Mouse (Mus musculus) forebrain, embryonic 15.5 days (tissue): ENCODE results near the gene Xrcc1. TPM values are rescaled to one million over a fixed set of nuclear protein-coding genes. Genes with fewer than 3 reads are reported as not detected.
"Not testable (repeated sequence)": the region's sequence is repeated elsewhere in the genome, so short reads cannot be mapped to it uniquely, and the experiment has no call there.

ENCODE experiments used
- ATAC-seq: fragments of 200-750 bp; cut with Nextera tagmentation; replicated peaks from 2 replicates; pipeline ENCODE4 v1.8.0; 2017; ENCODE audit warnings: mild to moderate bottlenecking, moderate TSS enrichment, moderate library complexity
- H3K27ac ChIP-seq: fragments of 300-500 bp; sonication (generic); replicated peaks from 2 replicates; pipeline ENCODE4 v1.5.1; 2015; ENCODE audit warnings: mild to moderate bottlenecking, inconsistent platforms
- H3K27me3 ChIP-seq: fragments of 300-500 bp; sonication (generic); 2 replicates; pipeline ENCODE4 v1.6.1; 2015; ENCODE audit warnings: inconsistent platforms
- H3K36me3 ChIP-seq: fragments of 300-500 bp; sonication (generic); 2 replicates; pipeline ENCODE4 v1.6.1; 2015; ENCODE audit warnings: mild to moderate bottlenecking, inconsistent platforms
- H3K4me1 ChIP-seq: fragments of 300-500 bp; sonication (generic); 2 replicates; pipeline ENCODE4 v1.6.1; 2015; ENCODE audit warnings: inconsistent platforms
- H3K4me2 ChIP-seq: fragments of 300-500 bp; sonication (generic); replicated peaks from 2 replicates; pipeline ENCODE4 v1.6.1; 2015; ENCODE audit warnings: mild to moderate bottlenecking, inconsistent platforms
- H3K4me3 ChIP-seq: fragments of 300-500 bp; sonication (generic); 2 replicates; pipeline ENCODE4 v1.5.1; 2015; ENCODE audit warnings: mild to moderate bottlenecking, inconsistent platforms
- H3K9ac ChIP-seq: fragments of 300-500 bp; sonication (generic); replicated peaks from 2 replicates; pipeline ENCODE4 v1.6.1; 2015; ENCODE audit warnings: mild to moderate bottlenecking, inconsistent platforms
- H3K9me3 ChIP-seq: fragments of 300-500 bp; sonication (generic); 2 replicates; pipeline ENCODE4 v1.6.1; 2016; ENCODE audit warnings: inconsistent platforms
- WGBS: fragments of 180-500 bp; shearing (Covaris S2); methylation state at CpG from one replicate; pipeline ENCODE4 v1.1.7; 2015; ENCODE audit warnings: mixed read lengths; 5-methylcytosine and 5-hydroxymethylcytosine counted together
- polyA plus RNA-seq: library from polyadenylated mRNA; unstranded; fragments of >200 nt; fragmentation: Nextera tagmentation; extraction: Ambion mirVana; gene quantifications from 2 replicates; pipeline ENCODE4 v1.2.1, GENCODE M21; 2015

The Xrcc1 gene
- polyA plus RNA-seq, 1 experiment from 2014 or later, result 69.8 TPM

GRCm38 (mm10) chr7:24512355-24512754 is 33.7 kb upstream of the Xrcc1 start, which contains the start of gene AC161166.1:
Gene AC161166.1 (minus strand): TSS chr7:24512455.
- H3K27ac ChIP-seq, result no peak within 1 kb of the TSS
- no peak within 1 kb of the TSS for H3K4me3 ChIP-seq
- no peak within 1 kb of the TSS for H3K9ac ChIP-seq
- 88% methylated on average over 7 of the region's 7 CpGs for WGBS
- peaks cover 23% of the 10 kb centered on the region for H3K36me3 ChIP-seq
- H3K4me2 ChIP-seq, result no peak within 1 kb of the TSS
- H3K4me1 ChIP-seq, result peaks cover 35% of the 10 kb centered on the region
- no peaks in the 10 kb centered on the region for H3K9me3 ChIP-seq
- ATAC-seq, result no peak
- H3K27me3 ChIP-seq, result no peaks in the 10 kb centered on the region

- not testable (repeated sequence) for H3K4me3 ChIP-seq, H3K27me3 ChIP-seq, H3K27ac ChIP-seq, ATAC-seq, H3K4me2 ChIP-seq, H3K9me3 ChIP-seq, H3K9ac ChIP-seq
- Histone ChIP-seq H3K4me1 (peaks cover 14% of the 10 kb centered on the region; the same call in 1 of the 2 replicates), H3K36me3 (peaks cover 23% of the 10 kb centered on the region; the same call in 1 of the 2 replicates)
- WGBS, result 64% methylated on average over 8 of the region's 8 CpGs
Measured at GRCm38 (mm10) chr7:24516319-24516718, 29.8 kb upstream of the Xrcc1 start.

- Histone ChIP-seq H3K4me3 (no peak overlapping the region), H3K9ac (no peak overlapping the region), H3K27me3 (no peaks in the 10 kb centered on the region), H3K27ac (peak overlapping the region; percentile 24; the same call in 1 of the 2 replicates), H3K9me3 (no peaks in the 10 kb centered on the region), H3K36me3 (peaks cover 22% of the 10 kb centered on the region; the same call in 1 of the 2 replicates), H3K4me2 (no peak overlapping the region), H3K4me1 (peaks cover 14% of the 10 kb centered on the region; the same call in 1 of the 2 replicates)
- peak; percentile 6; the same call in 1 of the 2 replicates for ATAC-seq
- WGBS, result 31% methylated on average over 5 of the region's 5 CpGs
Measured at GRCm38 (mm10) chr7:24517077-24517476, 29.0 kb upstream of the Xrcc1 start.

- peak; percentile 32; the same call in 1 of the 2 replicates for ATAC-seq
- H3K9ac ChIP-seq, result peak overlapping the region; percentile 13; the same call in 1 of the 2 replicates
- no peaks in the 10 kb centered on the region for H3K9me3 ChIP-seq
- WGBS, result 36% methylated on average over 6 of the region's 6 CpGs
- peaks cover 14% of the 10 kb centered on the region; the same call in 1 of the 2 replicates for H3K4me1 ChIP-seq
- peak overlapping the region; percentile 78 for H3K27ac ChIP-seq
- no peak overlapping the region for H3K4me3 ChIP-seq
- H3K36me3 ChIP-seq, result peaks cover 20% of the 10 kb centered on the region; the same call in 1 of the 2 replicates
- H3K27me3 ChIP-seq, result no peaks in the 10 kb centered on the region
- no peak overlapping the region for H3K4me2 ChIP-seq
Measured at GRCm38 (mm10) chr7:24517654-24518053, 28.4 kb upstream of the Xrcc1 start.

GRCm38 (mm10) chr7:24519130-24519529 is 27.0 kb upstream of the Xrcc1 start:
- no peak overlapping the region for H3K27ac ChIP-seq
- H3K4me3 ChIP-seq, result no peak overlapping the region
- peaks cover 14% of the 10 kb centered on the region; the same call in 1 of the 2 replicates for H3K4me1 ChIP-seq
- H3K9me3 ChIP-seq, result no peaks in the 10 kb centered on the region
- H3K9ac ChIP-seq, result no peak overlapping the region
- H3K4me2 ChIP-seq, result no peak overlapping the region
- no peaks in the 10 kb centered on the region for H3K27me3 ChIP-seq
- WGBS, result 24% methylated on average over 3 of the region's 3 CpGs
- H3K36me3 ChIP-seq, result peaks cover 20% of the 10 kb centered on the region; the same call in 1 of the 2 replicates
- no peak for ATAC-seq

GRCm38 (mm10) chr7:24520054-24520453 is 26.0 kb upstream of the Xrcc1 start:
- H3K27me3 ChIP-seq, H3K4me2 ChIP-seq, H3K27ac ChIP-seq, H3K9ac ChIP-seq, ATAC-seq, H3K9me3 ChIP-seq, H3K4me3 ChIP-seq: not testable (repeated sequence)
- 83% methylated on average over 10 of the region's 10 CpGs for WGBS
- peaks cover 16% of the 10 kb centered on the region; the same call in 1 of the 2 replicates for H3K36me3 ChIP-seq
- peaks cover 13% of the 10 kb centered on the region; the same call in 1 of the 2 replicates for H3K4me1 ChIP-seq

- Histone ChIP-seq H3K36me3 (peaks cover 7% of the 10 kb centered on the region; the same call in 1 of the 2 replicates), H3K27me3 (no peaks in the 10 kb centered on the region), H3K4me3 (no peak overlapping the region), H3K4me2 (no peak overlapping the region), H3K9me3 (no peaks in the 10 kb centered on the region), H3K4me1 (peaks cover 13% of the 10 kb centered on the region; the same call in 1 of the 2 replicates), H3K9ac (no peak overlapping the region), H3K27ac (no peak overlapping the region)
- no peak for ATAC-seq
- WGBS, result 73% methylated on average over 5 of the region's 5 CpGs
Measured at GRCm38 (mm10) chr7:24522805-24523204, 23.3 kb upstream of the Xrcc1 start.

GRCm38 (mm10) chr7:24523723-24524122 is 22.4 kb upstream of the Xrcc1 start:
- 85% methylated on average over 6 of the region's 6 CpGs for WGBS
- H3K4me2 ChIP-seq, result no peak overlapping the region
- H3K27ac ChIP-seq, result no peak overlapping the region
- ATAC-seq, result no peak
- peaks cover 9% of the 10 kb centered on the region; the same call in 1 of the 2 replicates for H3K4me1 ChIP-seq
- no peak overlapping the region for H3K4me3 ChIP-seq
- H3K9ac ChIP-seq, result no peak overlapping the region
- H3K27me3 ChIP-seq, result no peaks in the 10 kb centered on the region
- H3K9me3 ChIP-seq, result no peaks in the 10 kb centered on the region
- H3K36me3 ChIP-seq, result peaks cover 4% of the 10 kb centered on the region; the same call in 1 of the 2 replicates

- WGBS, result 79% methylated on average over 6 of the region's 6 CpGs
Measured at GRCm38 (mm10) chr7:24524978-24525377, 21.1 kb upstream of the Xrcc1 start.

GRCm38 (mm10) chr7:24525686-24526420 is 20.2 kb upstream of the Xrcc1 start:
- Histone ChIP-seq H3K36me3 (no peaks in the 10 kb centered on the region), H3K4me3 (no peak overlapping the region), H3K27me3 (no peaks in the 10 kb centered on the region), H3K27ac (peak overlapping the region; percentile 62), H3K4me1 (peaks cover 18% of the 10 kb centered on the region), H3K9ac (no peak overlapping the region), H3K4me2 (no peak overlapping the region), H3K9me3 (no peaks in the 10 kb centered on the region)
- ATAC-seq, result no peak
- 82% methylated on average over 12 of the region's 12 CpGs for WGBS

More at GRCm38 (mm10) chr7:24524978-24525377, 21.1 kb upstream of the Xrcc1 start:
- 0 out of 2 replicates have a peak, but pooled peaks cover 3% of the 10 kb centered on the region for H3K36me3 ChIP-seq
- H3K27me3 ChIP-seq, result no peaks in the 10 kb centered on the region
- H3K4me1 ChIP-seq, result peaks cover 18% of the 10 kb centered on the region
- no peaks in the 10 kb centered on the region for H3K9me3 ChIP-seq
- no peak for ATAC-seq
- H3K4me2 ChIP-seq, result no peak overlapping the region
- H3K9ac ChIP-seq, result no peak overlapping the region
- no peak overlapping the region for H3K4me3 ChIP-seq
- no peak overlapping the region for H3K27ac ChIP-seq

- Histone ChIP-seq H3K9ac (no peak overlapping the region), H3K4me1 (peaks cover 39% of the 10 kb centered on the region), H3K27ac (no peak overlapping the region), H3K4me3 (no peak overlapping the region), H3K9me3 (no peaks in the 10 kb centered on the region), H3K27me3 (no peaks in the 10 kb centered on the region), H3K4me2 (no peak overlapping the region), H3K36me3 (peaks cover 8% of the 10 kb centered on the region)
- ATAC-seq, result no peak
- 94% methylated on average over 11 of the region's 11 CpGs for WGBS
Measured at GRCm38 (mm10) chr7:24528861-24529260, 17.2 kb upstream of the Xrcc1 start.

GRCm38 (mm10) chr7:24529580-24529979 is 16.5 kb upstream of the Xrcc1 start:
- peaks cover 47% of the 10 kb centered on the region for H3K4me1 ChIP-seq
- H3K4me3 ChIP-seq, result peak overlapping the region; percentile 57
- H3K9ac ChIP-seq, result peak overlapping the region; percentile 70
- peaks cover 15% of the 10 kb centered on the region for H3K36me3 ChIP-seq
- no peaks in the 10 kb centered on the region for H3K9me3 ChIP-seq
- H3K4me2 ChIP-seq, result peak overlapping the region; percentile 64
- no peak for ATAC-seq
- H3K27me3 ChIP-seq, result no peaks in the 10 kb centered on the region
- H3K27ac ChIP-seq, result peak overlapping the region; percentile 93
- 60% methylated on average over 11 of the region's 11 CpGs for WGBS
